Mouse (Mus musculus) spleen, adult 2 months (tissue): ENCODE results near the gene Negr1.

Experiments
- CTCF ChIP-seq: fragments of 200-500 bp; IDR thresholded peaks from 2 replicates; pipeline ENCODE4 v1.5.1; 2011; ENCODE audit warnings: mild to moderate bottlenecking, inconsistent platforms; ENCODE audit not compliant: insufficient read depth, insufficient read length, insufficient replicate concordance; ENCODE audit errors: extremely low read depth
- POLR2A ChIP-seq: fragments of 200-500 bp; IDR thresholded peaks from 2 replicates; pipeline ENCODE4 v1.6.1; 2011; ENCODE audit warnings: low read depth, low read length, inconsistent platforms

DNA sequence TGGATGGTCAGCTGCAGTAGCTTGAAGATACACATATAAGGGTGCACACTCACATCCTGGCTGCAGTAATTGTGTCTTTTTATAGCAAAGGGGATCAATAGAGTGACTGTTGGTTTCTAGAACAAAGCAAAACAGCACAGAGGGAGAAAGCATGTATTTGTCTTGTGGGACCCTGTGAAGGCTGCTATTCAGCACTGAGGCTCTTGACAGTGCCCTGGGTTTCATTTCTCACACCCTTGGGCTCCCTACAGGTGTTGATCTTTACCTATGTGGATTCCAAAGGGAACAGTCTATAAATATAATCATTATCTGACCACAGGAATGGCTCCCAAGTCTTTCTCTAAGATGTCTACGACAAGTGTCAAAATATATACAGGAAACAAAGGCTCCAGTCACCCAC lies 693.9 kb downstream of the Negr1 start:
- TF ChIP-seq CTCF: no peak
- no peak for TF ChIP-seq POLR2A
